Mouse (Mus musculus): ENCODE measurements around the gene 1110002E22Rik.

DNA sequence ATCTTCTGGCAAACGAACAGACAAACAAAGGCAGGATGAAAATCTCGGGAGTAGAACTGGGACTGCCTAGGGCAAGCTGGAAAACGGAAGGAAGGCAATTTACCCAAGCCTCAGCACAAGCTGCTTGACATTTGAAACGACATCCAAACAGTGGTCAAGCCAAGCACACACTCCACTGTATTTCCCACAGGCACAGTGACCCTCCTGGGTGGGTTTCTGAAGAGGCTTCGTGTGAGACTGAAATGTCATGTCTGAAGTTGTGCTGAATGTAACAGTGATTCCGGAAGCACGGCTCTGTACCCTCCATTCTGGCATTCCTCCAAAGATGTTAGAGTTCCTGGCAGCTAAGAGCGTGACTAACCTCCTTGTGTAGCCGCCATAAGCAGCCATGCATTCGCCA lies 30.9 kb downstream of the 1110002E22Rik start:
- TF ChIP-seq CTCF (IDR thresholded peaks at IDR 0.05; ENCODE audit: borderline replicate concordance, insufficient read depth, low read depth, low read length): no peak
- TF ChIP-seq POLR2A (IDR thresholded peaks at IDR 0.05; ENCODE audit: borderline replicate concordance, insufficient read depth, low read length): no peak

All from cerebellum, adult 2 months (tissue).